Mouse (Mus musculus): ENCODE results near the gene Trim27.

Trim27 gene

GRCm38 (mm10) chr13:21172241-21173027 is 6.8 kb upstream of the Trim27 start:
- peak; percentile 85 for DNase-seq (ENCODE audit: extremely low spot score, low spot score)

GRCm38 (mm10) chr13:21173072-21173471 is 6.2 kb upstream of the Trim27 start:
- DNase-seq (ENCODE audit: extremely low spot score, low spot score), result peak; percentile 80

GRCm38 (mm10) chr13:21176733-21177132 is 2.5 kb upstream of the Trim27 start:
- DNase-seq (ENCODE audit: extremely low spot score, low spot score), result no peak

GRCm38 (mm10) chr13:21177657-21178056 is 1.6 kb upstream of the Trim27 start:
- no peak for DNase-seq (ENCODE audit: extremely low spot score, low spot score)

GRCm38 (mm10) chr13:21178364-21178763 is 881 bp upstream of the Trim27 start:
- DNase-seq (ENCODE audit: extremely low spot score, low spot score), result no peak

GRCm38 (mm10) chr13:21179724-21180550 is 692 bp downstream of the Trim27 start:
- DNase-seq (ENCODE audit: extremely low spot score, low spot score), result peak; percentile 92

GRCm38 (mm10) chr13:21180551-21181530 is 1.6 kb downstream of the Trim27 start:
- peak; percentile 80 for DNase-seq (ENCODE audit: extremely low spot score, low spot score)

GRCm38 (mm10) chr13:21181996-21182395 is 2.8 kb downstream of the Trim27 start:
- DNase-seq (ENCODE audit: extremely low spot score, low spot score), result no peak

GRCm38 (mm10) chr13:21183066-21183465 is 3.8 kb downstream of the Trim27 start:
- DNase-seq (ENCODE audit: extremely low spot score, low spot score), result no peak

- no peak for DNase-seq (ENCODE audit: extremely low spot score, low spot score)
These were observed 4.4 kb downstream of the Trim27 start for GRCm38 (mm10) chr13:21183661-21184060.

GRCm38 (mm10) chr13:21185521-21185920 is 6.3 kb downstream of the Trim27 start:
- DNase-seq (ENCODE audit: extremely low spot score, low spot score), result no peak

GRCm38 (mm10) chr13:21195406-21196228 is 16.4 kb downstream of the Trim27 start:
- DNase-seq (ENCODE audit: extremely low spot score, low spot score), result no peak

GRCm38 (mm10) chr13:21197721-21198120 is 18.5 kb downstream of the Trim27 start:
- DNase-seq (ENCODE audit: extremely low spot score, low spot score), result no peak

GRCm38 (mm10) chr13:21198313-21198712 is 19.1 kb downstream of the Trim27 start:
- DNase-seq (ENCODE audit: extremely low spot score, low spot score), result no peak

- no peak for DNase-seq (ENCODE audit: extremely low spot score, low spot score)
These were observed 20.1 kb downstream of the Trim27 start for GRCm38 (mm10) chr13:21199046-21200028.

- peak; percentile 98 for DNase-seq (ENCODE audit: extremely low spot score, low spot score)
These were observed 21.1 kb downstream of the Trim27 start for GRCm38 (mm10) chr13:21200043-21200999.

GRCm38 (mm10) chr13:21215275-21215983 is 36.2 kb downstream of the Trim27 start:
- DNase-seq (ENCODE audit: extremely low spot score, low spot score), result peak; percentile 89
